Mouse (Mus musculus) intestine, embryonic 14.5 days (tissue): ENCODE results near the gene Bst1. TPM values are rescaled to one million over a fixed set of nuclear protein-coding genes. Genes with fewer than 3 reads are reported as not detected.

Source experiments
- ATAC-seq: fragments of 200-750 bp; cut with Nextera tagmentation; replicated peaks from 2 replicates; pipeline ENCODE4 v1.8.0; 2017; ENCODE audit warnings: low read depth, moderate number of reproducible peaks, moderate TSS enrichment, moderate library complexity; ENCODE audit not compliant: low FRiP score, low TSS enrichment
- DNase-seq: peaks from one replicate; pipeline ENCODE4 v3.0.0-alpha.2; 2018; ENCODE audit warnings: low spot score
- H3K27ac ChIP-seq: fragments of 300-500 bp; sonication (generic); 2 replicates; pipeline ENCODE4 v1.5.1; 2014; ENCODE audit warnings: low read depth, mild to moderate bottlenecking, control low read depth
- H3K27me3 ChIP-seq: fragments of 300-500 bp; sonication (generic); replicated peaks from 2 replicates; pipeline ENCODE4 v1.6.1; 2014; ENCODE audit warnings: low read length, control low read depth; ENCODE audit not compliant: control insufficient read depth, insufficient read depth
- H3K36me3 ChIP-seq: fragments of 300-500 bp; sonication (generic); 2 replicates; pipeline ENCODE4 v1.6.1; 2014; ENCODE audit warnings: low read length, control low read depth; ENCODE audit not compliant: control insufficient read depth, insufficient read depth
- H3K4me1 ChIP-seq: fragments of 300-500 bp; sonication (generic); replicated peaks from 2 replicates; pipeline ENCODE4 v1.6.1; 2014; ENCODE audit warnings: low read length, control low read depth, mixed read lengths; ENCODE audit not compliant: control insufficient read depth, insufficient read depth
- H3K4me2 ChIP-seq: fragments of 300-500 bp; sonication (generic); 2 replicates; pipeline ENCODE4 v1.6.1; 2014; ENCODE audit warnings: low read length
- H3K4me3 ChIP-seq: fragments of 300-500 bp; sonication (generic); 2 replicates; pipeline ENCODE4 v1.5.1; 2014; ENCODE audit warnings: low read depth, low read length, control low read depth, mixed read lengths
- H3K9ac ChIP-seq: fragments of 300-500 bp; sonication (generic); 2 replicates; pipeline ENCODE4 v1.6.1; 2014; ENCODE audit warnings: mild to moderate bottlenecking, low read length
- H3K9me3 ChIP-seq: fragments of 300-500 bp; sonication (generic); 2 replicates; pipeline ENCODE4 v1.6.1; 2016; ENCODE audit warnings: low read length, control low read depth; ENCODE audit not compliant: control insufficient read depth
- WGBS: fragments of 180-500 bp; shearing (Covaris S2); extraction: QIAGEN DNeasy Blood & Tissue Kit; methylation state at CpG from one replicate; pipeline ENCODE4 v1.1.7; 2014; 5-methylcytosine and 5-hydroxymethylcytosine counted together
- polyA plus RNA-seq: library from polyadenylated mRNA; unstranded; fragments of >200 nt; fragmentation: Nextera tagmentation; extraction: Ambion mirVana; gene quantifications from 2 replicates; pipeline ENCODE4 v1.2.1, GENCODE M21; 2014

Gene Bst1
- polyA plus RNA-seq, 1 experiment from 2014 or later: 0.38 TPM

- peaks cover 5% of the 10 kb centered on the region for H3K9me3 ChIP-seq
- DNase-seq (no peak), ATAC-seq (no peak)
- peaks cover 6% of the 10 kb centered on the region; the same call in 1 of the 2 replicates for H3K4me1 ChIP-seq
- no peak overlapping the region for H3K9ac ChIP-seq
- no peaks in the 10 kb centered on the region for H3K36me3 ChIP-seq
- H3K4me2 ChIP-seq: no peak overlapping the region
- 71% methylated on average over 3 of the region's 3 CpGs for WGBS
- no peak overlapping the region for H3K27ac ChIP-seq
- H3K4me3 ChIP-seq: no peak overlapping the region
- H3K27me3 ChIP-seq: no peaks in the 10 kb centered on the region
Observed at GRCm38 (mm10) chr5:43842576-43843155, 24.0 kb downstream of the Bst1 start.

DNA sequence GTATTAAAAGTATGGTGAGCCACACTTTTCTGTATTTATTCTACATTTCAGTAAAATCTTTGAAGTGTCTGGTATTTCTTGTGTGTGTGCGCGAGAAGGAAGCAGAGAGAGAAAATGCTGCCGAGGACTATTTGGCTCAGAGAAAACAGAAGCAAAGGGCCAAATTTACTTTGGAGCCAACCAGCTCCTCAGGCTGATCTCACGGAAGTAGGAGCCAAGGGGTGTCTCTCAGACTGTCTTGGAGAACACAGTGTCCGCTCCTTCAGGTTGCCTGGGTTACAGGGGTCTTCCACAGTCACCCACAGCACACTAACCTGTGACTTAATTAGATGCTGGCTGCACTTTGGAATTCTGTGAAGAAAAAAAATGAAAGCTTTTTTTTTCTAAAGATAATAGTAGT lies 26.4 kb downstream of the Bst1 start:
- WGBS: 85% methylated on average over 5 of the region's 5 CpGs
- H3K4me3 ChIP-seq: no peak overlapping the region
- H3K4me2 ChIP-seq: no peak overlapping the region
- H3K9ac ChIP-seq: no peak overlapping the region
- DNase-seq (no peak), ATAC-seq (no peak)
- no peak overlapping the region for H3K27ac ChIP-seq
- no peaks in the 10 kb centered on the region for H3K36me3 ChIP-seq
- peaks cover 6% of the 10 kb centered on the region; the same call in 1 of the 2 replicates for H3K4me1 ChIP-seq
- peaks cover 5% of the 10 kb centered on the region for H3K9me3 ChIP-seq
- no peaks in the 10 kb centered on the region for H3K27me3 ChIP-seq

DNA sequence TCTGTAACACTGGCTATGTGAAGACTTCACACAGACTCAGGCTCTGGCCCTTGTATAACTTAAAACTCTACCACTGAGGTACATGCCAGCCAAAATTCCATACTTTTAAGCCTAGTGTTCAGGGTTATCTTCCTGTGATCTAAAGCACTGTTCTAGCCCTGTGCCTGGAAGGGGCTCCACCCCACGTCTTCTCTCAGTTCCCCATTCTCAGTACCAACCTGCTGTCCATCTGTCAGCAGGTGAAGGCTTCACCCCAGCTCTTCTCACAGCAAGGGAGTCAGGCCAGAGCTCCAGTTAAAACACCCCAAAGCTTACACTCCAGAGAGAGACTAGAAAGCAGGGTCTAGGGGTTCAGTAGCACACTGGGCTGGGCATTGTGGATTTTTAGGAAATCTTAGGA lies 27.0 kb downstream of the Bst1 start:
- Histone ChIP-seq H3K27ac (no peak overlapping the region), H3K4me3 (no peak overlapping the region), H3K4me1 (peaks cover 6% of the 10 kb centered on the region; the same call in 1 of the 2 replicates), H3K27me3 (no peaks in the 10 kb centered on the region), H3K36me3 (no peaks in the 10 kb centered on the region), H3K4me2 (no peak overlapping the region), H3K9ac (no peak overlapping the region), H3K9me3 (peaks cover 5% of the 10 kb centered on the region)
- 69% methylated on average over 1 of the region's 1 CpGs for WGBS
- no peak for ATAC-seq
- DNase-seq: no peak

DNA sequence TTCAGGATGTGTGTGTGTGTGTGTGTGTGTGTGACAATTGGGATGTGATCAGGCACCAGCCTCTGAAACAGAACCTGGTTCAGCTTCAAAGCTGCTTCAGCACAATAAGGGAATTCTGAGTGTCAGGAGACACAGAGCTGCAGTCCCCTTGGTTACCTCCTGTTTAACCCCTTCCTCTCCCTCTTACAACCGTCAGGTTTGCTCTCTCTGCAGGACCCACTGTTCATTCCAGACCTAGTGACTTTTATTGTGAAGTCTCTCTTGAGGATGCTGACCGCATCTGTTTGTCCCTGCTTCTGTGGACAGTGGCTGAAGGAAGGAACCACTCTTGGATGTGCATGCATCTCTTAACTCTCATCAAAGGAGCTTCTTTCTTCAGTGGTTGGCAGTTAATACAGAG lies 27.5 kb downstream of the Bst1 start:
- 27% methylated on average over 2 of the region's 2 CpGs for WGBS
- ATAC-seq: no peak

DNA sequence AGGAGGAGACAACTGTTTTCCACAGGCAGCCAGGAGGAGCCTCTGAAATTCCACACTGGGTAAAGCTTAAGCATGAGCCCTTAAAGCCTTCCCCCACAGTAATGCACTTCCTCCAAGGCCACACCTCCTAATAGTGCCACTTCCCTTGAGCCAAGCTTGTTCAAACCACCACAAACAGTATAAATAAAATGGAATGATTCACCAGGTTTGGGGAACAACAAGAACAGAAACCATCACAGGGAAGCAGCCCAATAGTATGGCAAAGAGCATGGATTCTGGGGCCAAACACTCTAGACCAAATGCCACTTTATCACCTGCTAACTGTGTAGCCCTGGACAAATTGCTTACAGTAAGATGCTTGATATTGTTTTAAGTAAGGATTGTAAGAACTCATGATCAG lies 28.9 kb downstream of the Bst1 start:
- Histone ChIP-seq H3K9me3 (peaks cover 5% of the 10 kb centered on the region), H3K27ac (no peak overlapping the region), H3K9ac (no peak overlapping the region), H3K4me1 (peaks cover 2% of the 10 kb centered on the region; the same call in 1 of the 2 replicates), H3K27me3 (no peaks in the 10 kb centered on the region), H3K4me3 (no peak overlapping the region), H3K36me3 (no peaks in the 10 kb centered on the region), H3K4me2 (no peak overlapping the region)
- DNase-seq (no peak), ATAC-seq (no peak)

More for the DNA sequence above, 27.5 kb downstream of the Bst1 start:
- Histone ChIP-seq H3K36me3 (no peaks in the 10 kb centered on the region), H3K27me3 (no peaks in the 10 kb centered on the region), H3K4me3 (no peak overlapping the region), H3K4me1 (peaks cover 6% of the 10 kb centered on the region; the same call in 1 of the 2 replicates), H3K9me3 (peaks cover 5% of the 10 kb centered on the region), H3K4me2 (no peak overlapping the region), H3K27ac (no peak overlapping the region), H3K9ac (no peak overlapping the region)
- DNase-seq: no peak

- no peak overlapping the region for H3K4me2 ChIP-seq
- 91% methylated on average over 3 of the region's 3 CpGs for WGBS
- H3K4me3 ChIP-seq: no peak overlapping the region
- H3K36me3 ChIP-seq: no peaks in the 10 kb centered on the region
- peaks cover 5% of the 10 kb centered on the region for H3K9me3 ChIP-seq
- no peak overlapping the region for H3K27ac ChIP-seq
- DNase-seq (no peak), ATAC-seq (no peak)
- no peaks in the 10 kb centered on the region for H3K27me3 ChIP-seq
- H3K9ac ChIP-seq: no peak overlapping the region
- H3K4me1 ChIP-seq: no peaks in the 10 kb centered on the region
Observed at GRCm38 (mm10) chr5:43848275-43848674, 29.6 kb downstream of the Bst1 start.

DNA sequence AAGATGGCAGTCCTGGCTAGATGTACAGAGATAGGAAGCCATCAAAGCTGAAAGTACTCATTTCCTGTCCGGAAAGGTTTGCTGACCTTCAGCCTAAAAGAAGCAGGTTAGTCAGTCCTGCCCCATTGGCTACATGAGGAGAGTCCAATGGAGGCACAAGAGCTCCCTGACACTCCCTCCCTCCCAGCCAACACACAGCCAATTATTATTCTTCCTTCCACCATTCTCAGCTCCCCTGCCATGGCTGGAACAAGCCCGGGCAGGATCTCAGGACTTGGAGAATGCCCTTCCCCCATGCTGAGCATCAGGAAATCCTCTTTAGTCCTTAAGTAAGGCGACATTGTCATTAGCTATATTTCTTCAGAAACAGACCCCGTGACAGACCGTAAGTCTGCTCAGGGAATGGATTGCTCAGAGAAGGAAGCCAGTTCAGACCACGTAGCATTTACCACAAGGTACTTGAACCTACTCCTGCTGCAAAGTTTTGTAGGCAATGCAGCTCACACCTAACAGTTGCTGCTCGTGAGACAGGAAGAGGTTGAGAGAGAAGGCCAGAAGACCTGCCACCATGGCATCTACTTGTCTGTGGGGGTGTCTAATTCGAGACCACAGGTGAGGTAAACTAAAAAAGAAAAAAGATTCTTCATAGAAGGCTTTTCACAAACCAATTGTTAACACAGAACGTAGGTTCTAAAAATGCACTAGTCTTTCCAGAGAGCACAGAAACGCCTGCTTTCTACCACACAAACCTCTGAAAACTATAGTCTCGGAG lies 34.6 kb downstream of the Bst1 start:
- H3K9ac ChIP-seq: no peak overlapping the region
- 80% methylated on average over 11 of the region's 11 CpGs for WGBS
- no peak for ATAC-seq
- H3K27me3 ChIP-seq: no peaks in the 10 kb centered on the region
- H3K27ac ChIP-seq: no peak overlapping the region
- H3K4me3 ChIP-seq: no peak overlapping the region
- DNase-seq: no peak
- H3K9me3 ChIP-seq: no peaks in the 10 kb centered on the region
- H3K4me1 ChIP-seq: no peaks in the 10 kb centered on the region
- no peak overlapping the region for H3K4me2 ChIP-seq
- H3K36me3 ChIP-seq: no peaks in the 10 kb centered on the region

GRCm38 (mm10) chr5:43853868-43854488 lies 35.3 kb downstream of the Bst1 start:
- H3K4me3 ChIP-seq: no peak overlapping the region
- H3K9me3 ChIP-seq: no peaks in the 10 kb centered on the region
- H3K9ac ChIP-seq: no peak overlapping the region
- WGBS: 82% methylated on average over 7 of the region's 7 CpGs
- H3K4me2 ChIP-seq: no peak overlapping the region
- no peaks in the 10 kb centered on the region for H3K4me1 ChIP-seq
- H3K27ac ChIP-seq: no peak overlapping the region
- H3K27me3 ChIP-seq: no peaks in the 10 kb centered on the region
- DNase-seq: no peak
- no peaks in the 10 kb centered on the region for H3K36me3 ChIP-seq
- no peak for ATAC-seq
